Mouse (Mus musculus): Measurements from ENCODE around the gene Eml6. TPM values are rescaled to one million over a fixed set of nuclear protein-coding genes. Genes with fewer than 3 reads are reported as not detected.

Gene Eml6
- polyA plus RNA-seq, 1 experiment = not detected

GRCm38 (mm10) chr11:29748750-29749467 is 276.9 kb downstream of the Eml6 start:
- Histone ChIP-seq H3K9me3 (ENCODE audit: control insufficient read depth, low read length) (no peaks in the 10 kb centered on the region), H3K4me3 (replicated peaks) (no peak overlapping the region), H3K4me1 (ENCODE audit: control insufficient read depth) (no peaks in the 10 kb centered on the region), H3K36me3 (ENCODE audit: control insufficient read depth) (peaks cover 24% of the 10 kb centered on the region), H3K27me3 (ENCODE audit: control insufficient read depth) (no peaks in the 10 kb centered on the region)
- TF ChIP-seq GATA1 (IDR thresholded peaks at IDR 0.05; ENCODE audit: low read length) = no peak
- TF ChIP-seq TAL1 (IDR thresholded peaks at IDR 0.05; ENCODE audit: low read length) = no peak

DNA sequence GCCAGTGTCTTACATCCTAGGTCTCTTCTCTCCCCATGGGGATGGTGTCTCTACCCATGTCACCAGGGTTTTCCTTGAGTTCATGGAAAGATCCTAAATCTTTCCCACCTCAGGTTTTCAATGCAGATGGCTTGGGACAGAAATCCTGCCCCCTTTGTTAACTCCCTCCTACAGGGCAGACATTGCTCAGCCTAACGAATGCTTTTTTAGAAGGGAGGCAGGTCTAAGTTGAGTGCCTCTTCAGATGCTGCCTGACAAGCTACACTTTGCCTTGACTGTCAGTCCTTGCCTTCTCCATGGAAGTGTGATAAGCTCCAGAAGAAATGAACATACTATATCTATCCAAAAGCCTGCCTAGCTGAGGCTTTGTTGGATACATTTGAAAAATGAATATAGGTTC is 278.0 kb downstream of the Eml6 start:
- Histone ChIP-seq H3K4me3 (replicated peaks) (no peak overlapping the region), H3K9me3 (ENCODE audit: control insufficient read depth, low read length) (no peaks in the 10 kb centered on the region), H3K36me3 (ENCODE audit: control insufficient read depth) (peaks cover 32% of the 10 kb centered on the region), H3K27me3 (ENCODE audit: control insufficient read depth) (no peaks in the 10 kb centered on the region), H3K4me1 (ENCODE audit: control insufficient read depth) (no peaks in the 10 kb centered on the region)
- no peak for TF ChIP-seq TAL1 (IDR thresholded peaks at IDR 0.05; ENCODE audit: low read length)
- no peak for TF ChIP-seq GATA1 (IDR thresholded peaks at IDR 0.05; ENCODE audit: low read length)

- Histone ChIP-seq H3K9me3 (ENCODE audit: control insufficient read depth, low read length) (no peaks in the 10 kb centered on the region), H3K4me1 (ENCODE audit: control insufficient read depth) (no peaks in the 10 kb centered on the region), H3K36me3 (ENCODE audit: control insufficient read depth) (peaks cover 37% of the 10 kb centered on the region), H3K27me3 (ENCODE audit: control insufficient read depth) (no peaks in the 10 kb centered on the region), H3K4me3 (replicated peaks) (no peak overlapping the region)
- TF ChIP-seq GATA1 (IDR thresholded peaks at IDR 0.05; ENCODE audit: low read length) (no peak), TAL1 (IDR thresholded peaks at IDR 0.05; ENCODE audit: low read length) (no peak)
Observed at GRCm38 (mm10) chr11:29747365-29747764, 278.5 kb downstream of the Eml6 start.

GRCm38 (mm10) chr11:29746203-29746602 is 279.6 kb downstream of the Eml6 start:
- Histone ChIP-seq H3K4me1 (ENCODE audit: control insufficient read depth) (no peaks in the 10 kb centered on the region), H3K36me3 (ENCODE audit: control insufficient read depth) (peaks cover 44% of the 10 kb centered on the region), H3K27me3 (ENCODE audit: control insufficient read depth) (no peaks in the 10 kb centered on the region), H3K9me3 (ENCODE audit: control insufficient read depth, low read length) (no peaks in the 10 kb centered on the region), H3K4me3 (replicated peaks) (no peak overlapping the region)
- no peak for TF ChIP-seq GATA1 (IDR thresholded peaks at IDR 0.05; ENCODE audit: low read length)
- no peak for TF ChIP-seq TAL1 (IDR thresholded peaks at IDR 0.05; ENCODE audit: low read length)

GRCm38 (mm10) chr11:29745513-29745912 is 280.3 kb downstream of the Eml6 start:
- H3K36me3 ChIP-seq (ENCODE audit: control insufficient read depth) = peaks cover 44% of the 10 kb centered on the region
- TF ChIP-seq TAL1 (IDR thresholded peaks at IDR 0.05; ENCODE audit: low read length) = no peak
- TF ChIP-seq GATA1 (IDR thresholded peaks at IDR 0.05; ENCODE audit: low read length) = no peak

GRCm38 (mm10) chr11:29744760-29745430 is 280.9 kb downstream of the Eml6 start:
- TF ChIP-seq TAL1 (IDR thresholded peaks at IDR 0.05; ENCODE audit: low read length) (no peak), GATA1 (IDR thresholded peaks at IDR 0.05; ENCODE audit: low read length) (no peak)
- Histone ChIP-seq H3K4me3 (replicated peaks) (no peak overlapping the region), H3K36me3 (ENCODE audit: control insufficient read depth) (peaks cover 47% of the 10 kb centered on the region), H3K27me3 (ENCODE audit: control insufficient read depth) (no peaks in the 10 kb centered on the region), H3K9me3 (ENCODE audit: control insufficient read depth, low read length) (no peaks in the 10 kb centered on the region), H3K4me1 (ENCODE audit: control insufficient read depth) (no peaks in the 10 kb centered on the region)

More at GRCm38 (mm10) chr11:29745513-29745912, 280.3 kb downstream of the Eml6 start:
- H3K4me1 ChIP-seq (ENCODE audit: control insufficient read depth) = no peaks in the 10 kb centered on the region
- no peak overlapping the region for H3K4me3 ChIP-seq (replicated peaks)
- H3K9me3 ChIP-seq (ENCODE audit: control insufficient read depth, low read length) = no peaks in the 10 kb centered on the region
- H3K27me3 ChIP-seq (ENCODE audit: control insufficient read depth) = no peaks in the 10 kb centered on the region

DNA sequence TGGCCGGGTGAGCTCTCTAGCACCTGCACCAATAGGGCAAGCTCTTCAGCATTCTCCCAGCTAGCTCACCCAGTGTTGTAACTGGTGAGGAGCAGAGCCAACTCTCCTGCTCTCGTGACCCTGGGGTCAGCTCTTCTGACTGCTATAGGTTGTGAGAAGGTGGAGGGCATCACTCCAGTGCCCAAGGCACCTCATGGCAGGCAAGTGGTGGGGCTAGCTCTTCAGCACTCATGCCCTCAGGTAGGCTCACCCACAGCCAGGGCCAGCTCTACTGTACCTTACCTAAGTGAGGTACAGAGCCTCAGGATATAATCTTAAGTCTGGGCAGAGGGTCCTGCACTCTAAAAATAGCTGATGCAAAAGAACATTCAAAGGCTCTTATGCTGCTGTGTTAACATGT is 286.1 kb downstream of the Eml6 start:
- H3K4me1 ChIP-seq (ENCODE audit: control insufficient read depth) = no peaks in the 10 kb centered on the region
- H3K36me3 ChIP-seq (ENCODE audit: control insufficient read depth) = peaks cover 41% of the 10 kb centered on the region
- no peak overlapping the region for H3K4me3 ChIP-seq (replicated peaks)
- TF ChIP-seq GATA1 (IDR thresholded peaks at IDR 0.05; ENCODE audit: low read length) = no peak
- no peak for TF ChIP-seq TAL1 (IDR thresholded peaks at IDR 0.05; ENCODE audit: low read length)
- no peaks in the 10 kb centered on the region for H3K9me3 ChIP-seq (ENCODE audit: control insufficient read depth, low read length)
- no peaks in the 10 kb centered on the region for H3K27me3 ChIP-seq (ENCODE audit: control insufficient read depth)

GRCm38 (mm10) chr11:29727901-29728300 is 297.9 kb downstream of the Eml6 start:
- no peaks in the 10 kb centered on the region for H3K27me3 ChIP-seq (ENCODE audit: control insufficient read depth)
- H3K9me3 ChIP-seq (ENCODE audit: control insufficient read depth, low read length) = no peaks in the 10 kb centered on the region
- H3K4me3 ChIP-seq (replicated peaks) = no peak overlapping the region
- no peaks in the 10 kb centered on the region for H3K36me3 ChIP-seq (ENCODE audit: control insufficient read depth)
- no peaks in the 10 kb centered on the region for H3K4me1 ChIP-seq (ENCODE audit: control insufficient read depth)
- TF ChIP-seq GATA1 (IDR thresholded peaks at IDR 0.05; ENCODE audit: low read length) = no peak
- no peak for TF ChIP-seq TAL1 (IDR thresholded peaks at IDR 0.05; ENCODE audit: low read length)

DNA sequence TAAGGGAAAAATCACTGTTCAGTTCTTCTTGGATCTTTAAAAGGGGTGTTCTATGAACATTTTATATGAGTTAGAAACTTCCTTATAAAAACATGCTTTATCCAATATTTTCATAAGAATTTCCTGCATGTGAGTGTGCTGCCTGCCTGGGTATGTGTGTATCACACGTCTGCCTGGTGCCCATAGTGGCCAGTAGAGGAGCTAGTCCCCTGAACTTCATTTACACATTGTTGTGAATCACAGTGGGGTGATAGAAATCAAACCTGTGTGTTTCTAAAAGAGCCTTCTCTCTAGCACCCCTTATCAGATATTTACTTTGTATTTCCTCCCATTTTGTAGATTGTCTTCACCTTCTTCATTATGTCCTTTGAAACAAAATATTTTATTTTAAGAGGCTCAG is 300.2 kb downstream of the Eml6 start:
- H3K9me3 ChIP-seq (ENCODE audit: control insufficient read depth, low read length) = no peaks in the 10 kb centered on the region
- no peak overlapping the region for H3K4me3 ChIP-seq (replicated peaks)
- H3K36me3 ChIP-seq (ENCODE audit: control insufficient read depth) = no peaks in the 10 kb centered on the region
- no peaks in the 10 kb centered on the region for H3K27me3 ChIP-seq (ENCODE audit: control insufficient read depth)
- TF ChIP-seq GATA1 (IDR thresholded peaks at IDR 0.05; ENCODE audit: low read length) = no peak
- no peak for TF ChIP-seq TAL1 (IDR thresholded peaks at IDR 0.05; ENCODE audit: low read length)
- H3K4me1 ChIP-seq (ENCODE audit: control insufficient read depth) = no peaks in the 10 kb centered on the region
